Mouse (Mus musculus) brain, embryonic 14.5 days (tissue): ENCODE data around the gene Wnt10a.

ENCODE experiments used
- CTCF ChIP-seq: fragments of 200-500 bp; IDR thresholded peaks from 2 replicates; pipeline ENCODE4 v1.5.1; 2012; ENCODE audit warnings: inconsistent platforms, mild to moderate bottlenecking, moderate library complexity, borderline replicate concordance; ENCODE audit not compliant: insufficient read depth, insufficient read length; ENCODE audit errors: extremely low read depth
- POLR2A ChIP-seq: fragments of 200-500 bp; IDR thresholded peaks from 2 replicates; pipeline ENCODE4 v1.6.1; 2012; ENCODE audit warnings: mild to moderate bottlenecking, inconsistent platforms, borderline replicate concordance; ENCODE audit not compliant: poor library complexity, insufficient read depth, insufficient read length, severe bottlenecking; ENCODE audit errors: extremely low read depth

DNA sequence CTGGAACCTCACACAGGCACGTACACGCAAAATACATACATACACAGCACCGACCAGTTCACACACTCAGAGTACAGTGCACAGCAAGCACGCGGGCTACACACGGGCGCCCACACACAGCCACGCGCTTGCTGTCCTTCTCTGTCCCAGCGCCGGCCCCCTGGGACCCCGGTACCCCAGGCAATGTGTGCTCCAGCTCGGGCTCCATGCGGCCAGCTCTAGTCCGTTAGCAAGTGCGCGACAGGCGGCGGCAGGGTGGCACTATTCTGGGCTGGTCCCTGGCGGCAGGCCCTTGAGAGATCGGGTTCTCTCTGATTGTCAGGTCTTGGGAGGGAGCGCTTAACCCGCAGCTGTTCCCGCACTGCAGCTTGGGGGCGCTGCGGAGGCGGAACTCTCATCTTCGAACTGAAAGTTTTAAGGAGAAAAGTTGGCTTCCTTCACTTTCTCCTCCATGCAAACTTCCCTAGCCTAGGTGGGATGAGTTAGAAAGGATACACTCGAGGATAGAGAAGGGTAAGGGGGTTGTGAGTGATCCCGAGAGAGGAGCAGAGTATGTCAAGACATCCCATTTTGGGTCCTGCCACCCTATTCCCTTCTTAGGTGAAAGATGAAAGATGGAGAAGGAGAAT, 42.6 kb upstream of the Wnt10a start, which contains the start of gene Prkag3:
- peak; percentile 59 for TF ChIP-seq CTCF
- no peak for TF ChIP-seq POLR2A
